Mouse (Mus musculus) MEL (cell line): ENCODE results near the gene Syne2.

ENCODE experiments used
- CHD1 ChIP-seq: IDR thresholded peaks from 2 replicates; pipeline ENCODE4 v1.6.1; 2012; ENCODE audit warnings: low read depth, mild to moderate bottlenecking, inconsistent platforms, low read length, improper control_type of control experiment
- CHD2 ChIP-seq: IDR thresholded peaks from 2 replicates; pipeline ENCODE4 v1.6.1; 2011; ENCODE audit warnings: low read length, improper control_type of control experiment
- CTCF ChIP-seq, 3 experiments: IDR thresholded peaks in 2 of 3; conservative IDR thresholded peaks in 1 of 3; 2 replicates each; pipeline ENCODE4 v1.5.1; 2011 to 2012; ENCODE audit warnings: low read length in 3 of 3, low read depth in 2 of 3, mild to moderate bottlenecking in 2 of 3, improper control_type of control experiment in 1 of 3, inconsistent platforms in 1 of 3, mixed read lengths in 1 of 3, moderate library complexity in 1 of 3; ENCODE audit not compliant: control insufficient read depth in 1 of 3, insufficient read depth in 1 of 3, poor library complexity in 1 of 3, severe bottlenecking in 1 of 3
- EP300 ChIP-seq, 2 experiments: IDR thresholded peaks; 2 replicates each; pipeline ENCODE4 v1.6.1; 2011; ENCODE audit warnings: improper control_type of control experiment in 2 of 2, low read length in 2 of 2, low read depth in 1 of 2, mild to moderate bottlenecking in 1 of 2
- MAFK ChIP-seq: IDR thresholded peaks from 2 replicates; pipeline ENCODE4 v1.6.1; 2011; ENCODE audit warnings: low read depth, mild to moderate bottlenecking, low read length, improper control_type of control experiment, borderline replicate concordance
- SMC3 ChIP-seq: IDR thresholded peaks from 2 replicates; pipeline ENCODE4 v1.6.1; 2011; ENCODE audit warnings: low read depth, low read length, improper control_type of control experiment
- TBP ChIP-seq: IDR thresholded peaks from 2 replicates; pipeline ENCODE4 v1.8.0; 2011; ENCODE audit warnings: low read depth, low read length, improper control_type of control experiment
- ZC3H11A ChIP-seq: IDR thresholded peaks from 2 replicates; pipeline ENCODE4 v1.6.1; 2012; ENCODE audit warnings: low read depth, mild to moderate bottlenecking, inconsistent platforms, low read length, improper control_type of control experiment
- ZNF384 ChIP-seq: IDR thresholded peaks from 2 replicates; pipeline ENCODE4 v1.6.1; 2012; ENCODE audit warnings: low read depth, mild to moderate bottlenecking, inconsistent platforms, low read length, improper control_type of control experiment

DNA sequence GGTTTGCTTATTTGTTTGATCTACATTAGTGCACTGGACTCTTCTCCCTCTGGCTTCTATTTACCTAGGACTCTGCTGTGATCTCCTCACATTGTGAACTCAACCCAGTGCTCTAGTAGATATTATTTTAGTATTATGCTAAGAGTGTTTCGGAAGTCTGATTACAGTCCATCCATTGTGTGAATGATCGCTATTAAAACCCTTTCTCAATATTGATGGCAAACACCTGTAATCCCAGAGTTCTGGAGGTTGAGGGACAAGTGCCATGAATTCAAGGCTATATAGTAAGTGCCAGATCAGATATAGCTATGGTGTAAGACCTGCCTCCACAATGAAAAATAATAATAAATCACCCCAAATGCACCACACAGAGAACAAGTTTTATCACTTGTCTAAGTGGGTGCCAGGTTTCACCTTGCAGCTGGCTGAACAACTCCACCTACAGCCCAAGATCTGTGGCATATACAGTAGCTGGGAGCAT, 33.6 kb upstream of the Syne2 start:
- no peak for TF ChIP-seq ZC3H11A
- no peak for TF ChIP-seq MAFK
- no peak for TF ChIP-seq CHD2
- no peak for TF ChIP-seq SMC3
- TF ChIP-seq CTCF (IDR thresholded peaks at IDR 0.05 in 2 of 3, conservative IDR thresholded peaks at IDR 0.05 in 1 of 3; ENCODE audit: control insufficient read depth in 1 of 3, insufficient read depth in 1 of 3, low read depth in 2 of 3, low read length in 3 of 3, poor library complexity in 1 of 3, severe bottlenecking in 1 of 3) = no peak
- TF ChIP-seq CHD1 = no peak
- no peak for TF ChIP-seq TBP
- no peak for TF ChIP-seq EP300 (IDR thresholded peaks at IDR 0.05; ENCODE audit: low read depth in 1 of 2, low read length in 2 of 2)
- TF ChIP-seq ZNF384 = no peak
